Mouse (Mus musculus): ENCODE measurements around the gene Celsr2.
A peak's percentile ranks its signal among the peaks of the same experiment; 100 is the strongest.

Gene Celsr2

DNA sequence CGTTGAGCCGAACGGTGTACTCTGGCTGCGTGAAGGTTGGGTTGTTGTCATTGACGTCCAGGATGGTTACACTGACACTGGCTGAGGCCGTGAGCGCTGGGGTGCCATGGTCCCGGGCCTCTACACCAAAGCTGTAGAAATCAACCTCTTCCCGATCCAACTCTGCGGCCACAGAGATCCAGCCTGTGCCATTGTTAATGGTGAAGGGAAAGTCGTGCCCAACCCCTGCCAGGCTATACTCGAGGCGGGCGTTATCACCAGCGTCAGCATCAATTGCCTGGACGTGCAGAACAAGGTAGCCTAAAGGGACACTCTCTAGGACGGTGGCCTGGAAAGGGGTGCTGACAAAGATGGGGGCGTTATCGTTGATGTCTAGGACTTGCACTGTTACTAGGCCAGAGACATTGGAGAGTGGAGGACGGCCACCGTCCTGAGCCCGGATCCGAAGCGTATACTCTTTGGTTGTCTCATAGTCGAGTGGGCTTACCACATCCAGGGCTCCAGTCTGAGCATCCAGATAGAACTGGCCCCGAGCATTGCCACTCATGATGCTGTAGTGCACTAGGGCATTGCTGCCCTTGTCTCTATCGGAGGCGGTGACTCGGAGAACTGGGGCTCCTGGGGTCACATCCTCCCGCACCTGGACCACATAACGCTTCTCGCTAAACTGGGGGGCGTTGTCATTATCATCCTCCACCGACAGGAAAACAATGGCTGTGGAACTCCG is 1.6 kb downstream of the Celsr2 start:
- no peak for DNase-seq (ENCODE audit: low spot score in 2 of 2)

DNA sequence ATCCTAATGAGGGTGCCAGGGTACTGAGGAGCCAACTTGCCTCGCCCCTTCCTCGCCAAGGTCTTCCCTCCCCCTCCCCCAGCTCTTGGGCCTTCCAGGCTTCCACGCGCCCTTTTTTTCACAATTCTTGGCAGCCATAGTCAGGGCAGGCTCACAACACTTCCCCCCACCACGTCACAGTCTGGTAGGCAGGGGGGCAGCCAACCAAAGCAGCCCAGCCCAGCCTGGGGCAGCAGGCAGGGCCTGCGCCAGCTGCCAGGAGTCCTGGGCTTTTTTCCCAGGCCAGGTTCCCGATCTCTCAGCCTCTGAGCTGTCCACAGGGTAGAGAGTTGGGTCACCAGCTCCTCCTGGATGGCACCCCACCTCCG is 3.6 kb downstream of the Celsr2 start:
- DNase-seq (ENCODE audit: low spot score in 2 of 2): no peak

DNA sequence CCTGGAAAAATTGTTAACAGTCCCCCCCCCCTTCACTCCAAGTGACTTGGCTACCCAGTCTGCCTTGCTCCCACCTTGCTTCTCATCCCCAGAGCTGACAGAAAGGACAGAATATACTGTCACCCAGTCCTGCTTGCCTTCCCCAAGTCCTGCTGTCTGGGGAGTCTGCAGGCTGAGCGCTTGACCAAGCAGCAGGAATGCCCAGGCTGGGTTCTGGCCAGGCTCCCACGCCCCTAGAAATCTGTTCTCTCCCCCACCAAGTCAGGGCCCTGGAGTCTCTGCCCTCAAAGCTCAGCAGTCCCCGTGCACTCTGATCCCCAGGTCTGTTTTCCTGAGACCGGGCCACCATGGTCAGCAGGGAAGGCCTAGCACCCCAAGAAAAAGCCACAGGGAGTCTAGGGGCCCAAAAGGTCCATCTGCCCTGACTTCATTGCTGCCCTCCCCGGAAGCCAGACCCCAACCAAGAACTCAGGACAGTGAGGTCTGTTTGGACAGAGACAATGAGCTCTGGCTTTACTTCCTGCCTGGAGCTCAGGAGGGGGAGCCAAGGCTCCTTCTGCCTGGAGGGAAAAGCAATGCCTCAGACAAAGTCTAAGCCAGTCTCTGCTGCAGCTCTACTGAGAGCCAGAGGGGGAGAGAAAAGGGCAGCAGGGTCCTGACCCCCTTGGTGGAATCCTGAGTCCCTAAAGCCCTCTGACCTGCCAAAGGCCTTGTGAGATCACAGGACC is 4.2 kb downstream of the Celsr2 start:
- DNase-seq (ENCODE audit: low spot score in 2 of 2): no peak

DNA sequence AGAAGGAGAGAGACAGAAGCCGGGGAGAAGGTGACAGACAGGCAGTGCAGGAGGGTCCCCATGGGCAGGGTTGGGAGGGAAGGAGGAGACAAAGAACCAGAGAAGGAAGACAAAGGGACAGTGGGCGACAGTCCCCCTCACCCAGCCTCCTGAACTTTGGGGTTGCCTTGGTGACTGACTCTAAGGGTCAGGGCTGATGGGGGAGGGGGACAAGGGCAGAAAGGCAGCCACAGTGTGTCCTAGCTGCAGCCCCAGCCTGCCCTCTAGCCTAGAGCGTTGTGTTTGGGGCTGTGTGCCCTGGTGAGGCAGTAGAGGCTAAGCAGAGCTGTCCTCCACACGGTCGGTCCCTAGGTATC is 5.0 kb downstream of the Celsr2 start:
- no peak for DNase-seq (ENCODE audit: low spot score in 2 of 2)

DNA sequence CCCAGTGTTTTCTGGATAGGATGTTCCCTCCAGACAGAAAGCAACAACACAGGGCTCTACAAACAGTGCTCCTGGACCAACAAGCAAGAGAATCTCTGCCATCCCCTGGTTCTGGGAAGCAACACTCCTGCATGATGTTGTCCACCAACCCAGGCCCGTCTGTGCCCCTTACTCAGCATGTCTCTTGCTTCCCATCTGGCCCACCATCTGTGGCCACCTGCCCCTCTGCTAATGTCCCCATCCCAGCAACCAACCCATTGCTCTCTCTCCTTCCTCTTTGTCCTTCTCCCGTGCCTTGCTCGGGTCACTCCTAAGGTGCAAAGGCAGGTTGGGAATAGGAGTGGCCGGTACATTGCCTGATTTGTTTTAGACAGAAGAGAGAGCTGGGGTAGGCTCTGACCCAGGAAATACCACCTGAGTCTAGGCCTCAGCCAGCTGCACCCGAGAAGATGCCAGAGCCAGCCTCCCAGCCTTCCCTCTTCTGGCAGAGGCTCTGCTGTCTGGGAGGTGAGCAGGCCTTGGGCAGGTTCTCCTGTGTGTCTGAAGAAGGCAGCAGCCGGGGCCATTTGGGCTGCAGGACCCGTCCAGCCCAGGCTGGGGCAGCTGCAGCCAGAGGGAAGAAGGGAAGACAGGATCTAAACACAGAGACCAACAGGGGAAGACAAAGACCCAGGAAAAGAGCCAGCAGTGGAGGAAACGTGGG is 5.5 kb downstream of the Celsr2 start:
- no peak for DNase-seq (ENCODE audit: low spot score in 2 of 2)

DNA sequence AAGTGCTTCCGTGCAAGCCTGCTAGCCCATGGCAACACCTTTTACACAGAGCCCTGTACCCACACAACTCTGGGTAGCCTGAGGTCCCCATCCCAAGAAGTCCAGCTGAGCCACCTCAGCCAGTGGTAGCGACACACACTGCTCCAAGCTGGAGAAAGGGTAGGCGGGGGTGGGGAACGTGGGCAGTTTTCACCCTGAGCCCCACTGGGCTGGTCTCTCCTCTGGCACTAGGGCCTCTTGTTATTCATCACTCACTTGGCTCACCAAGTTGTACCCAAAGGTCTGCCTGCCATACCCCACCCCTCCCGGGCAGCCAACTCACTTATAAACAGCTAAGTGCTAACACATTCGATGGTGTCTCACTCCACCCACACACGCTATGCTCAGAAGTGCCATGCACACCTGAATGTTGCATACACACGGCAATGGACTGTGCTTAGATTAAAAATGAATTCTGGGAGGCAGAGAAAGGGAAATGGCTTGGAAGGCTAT is 6.8 kb downstream of the Celsr2 start:
- no peak for DNase-seq (ENCODE audit: low spot score in 2 of 2)

DNA sequence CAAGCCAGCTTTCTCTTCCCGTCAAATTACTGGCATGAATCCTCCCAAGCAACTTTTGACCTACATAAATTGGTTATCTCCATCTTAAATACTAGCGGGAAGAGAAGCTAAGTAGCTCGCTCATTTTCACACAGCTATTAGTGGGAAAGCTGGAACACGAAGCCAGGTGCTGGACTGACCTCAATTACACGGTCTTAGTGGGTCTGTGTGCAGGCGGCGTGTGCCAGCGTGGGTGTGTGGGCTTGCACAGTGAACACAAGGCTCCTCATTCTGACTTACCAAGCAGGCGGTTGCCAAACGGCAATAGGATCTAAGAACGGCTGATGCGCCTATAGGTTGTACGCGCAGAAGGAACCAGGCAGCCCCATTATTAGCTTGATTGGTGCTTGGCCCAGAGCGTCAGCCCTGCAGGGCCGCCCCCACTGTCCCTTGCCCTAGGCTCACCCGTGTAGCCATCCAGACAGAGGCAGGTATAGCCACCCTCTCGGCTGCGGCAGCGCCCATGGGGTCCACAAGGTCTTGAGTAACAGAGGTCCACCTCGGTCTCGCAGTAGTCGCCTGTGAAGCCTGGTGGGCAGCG is 9.0 kb downstream of the Celsr2 start:
- no peak for DNase-seq (ENCODE audit: low spot score in 2 of 2)

DNA sequence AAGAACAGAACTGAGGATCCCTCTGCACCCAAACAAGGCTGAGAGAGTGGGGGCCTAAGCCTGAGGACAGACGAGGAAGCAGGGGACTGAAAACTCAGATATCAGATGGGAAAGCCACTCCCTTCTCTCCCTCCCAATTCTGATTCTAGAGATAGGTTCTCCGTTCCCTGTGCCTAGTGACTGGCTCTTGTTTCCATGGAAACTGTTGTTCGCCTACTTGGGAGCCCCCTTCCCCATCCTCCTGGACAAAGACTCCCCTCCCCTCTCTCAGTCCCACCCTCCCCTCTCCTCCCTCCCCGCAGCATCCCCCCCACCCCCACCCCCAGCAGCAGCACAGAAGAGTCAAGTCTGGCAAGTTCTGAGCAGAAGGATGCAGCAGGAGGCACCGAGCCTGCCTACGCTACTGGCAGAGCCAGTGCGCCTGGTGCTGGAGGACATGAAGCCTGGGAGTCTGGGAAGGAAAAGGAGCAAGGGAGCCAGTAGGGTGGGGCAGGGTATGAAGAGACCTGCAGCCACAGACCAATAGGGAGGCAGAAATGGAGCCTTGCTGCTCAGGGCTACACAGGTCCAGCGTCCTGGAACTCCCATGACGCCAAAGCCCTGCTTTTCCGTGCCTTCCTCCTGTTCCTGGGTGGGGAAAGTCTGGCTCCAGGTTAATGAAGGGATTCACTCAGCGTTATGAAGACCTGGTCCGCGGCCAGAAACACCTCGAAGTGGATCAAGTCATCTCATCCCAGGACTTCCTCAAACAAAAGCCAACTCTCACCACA is 9.6 kb downstream of the Celsr2 start:
- no peak for DNase-seq (ENCODE audit: low spot score in 2 of 2)

DNA sequence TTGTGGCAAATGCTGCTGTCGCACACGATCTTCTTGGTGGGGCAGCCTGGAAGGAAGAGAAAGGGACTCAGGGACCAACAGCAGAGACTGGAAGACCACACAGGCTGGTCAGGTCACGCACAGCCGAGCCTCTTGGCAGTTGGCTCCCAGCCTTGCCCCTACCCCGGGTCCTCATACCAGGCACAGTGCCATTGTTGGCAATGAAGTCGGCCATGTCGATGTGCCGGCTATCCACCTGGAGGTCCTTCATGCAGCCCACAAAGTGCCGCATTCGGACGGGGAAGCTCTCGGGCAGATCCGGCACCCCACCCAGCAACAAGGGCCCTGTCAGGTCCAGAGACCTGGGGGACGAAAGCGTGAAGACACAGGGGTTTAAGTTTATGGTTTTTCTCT is 12.8 kb downstream of the Celsr2 start:
- no peak for DNase-seq (ENCODE audit: low spot score in 2 of 2)

DNA sequence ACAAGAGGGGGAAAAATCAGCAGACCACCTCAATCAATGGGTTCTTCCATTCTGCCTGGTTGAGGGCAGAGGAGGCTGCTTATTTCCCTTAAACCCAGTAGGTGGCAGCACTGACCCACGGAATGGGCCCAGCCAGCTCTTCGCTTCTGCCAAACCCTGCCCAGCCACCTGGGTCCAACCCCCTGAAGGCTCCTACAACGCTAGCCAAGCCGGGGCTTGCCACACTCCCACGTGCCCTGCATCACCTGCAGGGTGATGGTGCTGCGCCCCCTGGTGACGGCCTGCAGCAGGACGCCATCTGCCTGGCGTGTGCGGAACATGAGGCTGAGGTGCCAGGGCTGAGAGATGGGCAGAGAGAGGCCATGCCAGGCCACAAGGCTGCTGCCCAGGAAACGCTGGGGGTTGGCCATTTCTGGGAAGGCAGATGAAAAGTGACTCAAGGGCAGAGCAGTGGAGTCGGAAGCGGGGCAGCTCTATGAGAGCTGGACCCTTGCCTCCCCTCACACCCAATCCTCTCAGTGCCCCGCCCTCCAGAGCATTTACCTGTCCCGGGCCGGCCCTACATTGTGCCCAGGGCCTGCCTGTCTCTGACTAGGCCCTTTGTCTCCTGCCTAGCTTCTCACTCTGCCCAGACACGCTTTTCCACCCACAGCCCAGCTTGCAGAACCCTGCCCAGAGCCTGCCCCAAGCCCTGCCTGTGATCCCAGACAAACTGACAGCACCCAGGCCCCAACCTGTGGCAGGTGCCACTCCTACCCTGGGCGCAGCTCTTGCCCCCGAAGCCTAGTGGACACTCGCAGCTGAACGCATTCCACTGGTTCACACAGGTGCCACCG is 13.4 kb downstream of the Celsr2 start:
- DNase-seq (ENCODE audit: low spot score in 2 of 2): peak; percentile 84 to 91

DNA sequence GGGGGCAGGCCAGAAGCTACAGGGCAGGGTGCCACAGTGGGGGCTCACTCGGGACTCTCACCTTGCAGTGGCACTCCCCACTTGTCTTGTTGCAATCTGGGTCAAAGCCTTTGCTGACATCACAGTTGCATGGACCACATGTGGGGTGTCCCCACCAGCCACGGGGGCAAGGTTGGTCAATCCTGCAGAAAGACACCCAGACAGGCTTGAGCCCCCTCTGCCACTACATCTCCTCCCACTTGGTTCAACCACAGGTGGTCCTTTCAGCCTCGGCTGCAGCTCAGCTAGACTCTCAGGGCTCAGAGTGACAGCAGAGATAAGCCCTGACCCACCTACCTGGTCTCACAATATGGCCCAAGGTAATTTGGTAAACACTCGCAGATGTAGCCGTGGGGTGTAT is 14.9 kb downstream of the Celsr2 start:
- no peak for DNase-seq (ENCODE audit: low spot score in 2 of 2)

DNA sequence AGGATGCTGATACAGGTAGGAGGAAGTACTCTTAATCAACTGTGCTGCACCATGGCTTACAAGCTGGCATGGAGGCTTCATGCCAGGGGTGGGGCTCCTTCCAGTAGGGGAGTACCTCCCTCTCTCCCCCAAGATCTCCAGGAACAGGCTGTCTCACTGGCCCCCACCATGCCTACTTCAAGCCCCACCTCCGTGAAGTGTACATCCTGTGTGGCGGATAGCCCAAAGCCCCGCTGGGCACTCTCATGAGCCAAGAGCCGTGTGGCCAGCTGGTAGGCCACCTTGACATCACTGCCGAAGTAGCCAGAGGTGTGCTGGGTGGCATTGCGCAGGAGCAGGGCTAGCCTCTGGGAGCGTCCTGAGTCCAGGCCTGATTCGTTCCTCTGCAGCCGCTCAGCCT is 17.1 kb downstream of the Celsr2 start:
- no peak for DNase-seq (ENCODE audit: low spot score in 2 of 2)

DNA sequence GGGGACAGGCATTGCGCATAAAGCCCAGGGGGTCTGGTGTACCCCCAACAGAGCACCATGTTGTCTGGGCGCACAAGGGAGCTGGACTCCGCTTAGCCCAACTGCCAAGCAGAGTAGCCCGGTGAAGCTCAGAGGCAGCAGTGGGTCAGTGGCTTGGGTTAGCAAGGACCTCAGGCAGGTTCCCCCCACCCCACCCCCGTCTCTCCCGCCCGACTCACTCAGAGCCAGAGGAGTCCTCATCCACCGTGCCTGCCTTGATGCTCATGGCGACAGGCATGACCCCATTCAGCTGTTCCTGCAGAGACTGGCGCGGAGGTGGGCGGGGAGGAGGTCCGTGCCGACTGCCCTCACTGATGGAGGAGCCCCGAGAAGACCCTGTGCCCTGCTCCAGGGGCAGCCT is 22.6 kb downstream of the Celsr2 start:
- no peak for DNase-seq (ENCODE audit: low spot score in 2 of 2)

DNA sequence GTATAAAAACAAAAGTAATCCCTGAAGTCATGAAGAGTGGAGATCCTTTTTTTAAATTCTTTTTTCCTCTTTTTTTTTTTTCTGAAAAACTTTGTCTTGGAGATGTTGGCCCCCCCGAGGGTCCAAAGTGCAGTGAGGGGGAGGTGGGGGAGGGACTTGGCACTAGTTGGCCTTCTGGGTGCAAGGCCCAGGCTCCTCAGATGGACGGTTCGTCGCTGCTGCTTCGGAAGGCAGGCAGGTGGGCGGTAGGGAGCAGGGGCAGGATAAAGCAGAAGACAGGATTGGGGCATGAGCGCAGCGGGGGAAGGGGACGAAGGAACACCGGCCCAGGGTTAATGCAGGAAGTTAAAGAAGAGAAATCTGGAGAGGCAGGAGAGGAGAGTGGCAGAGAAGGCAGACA is 23.1 kb downstream of the Celsr2 start:
- no peak for DNase-seq (ENCODE audit: low spot score in 2 of 2)

DNA sequence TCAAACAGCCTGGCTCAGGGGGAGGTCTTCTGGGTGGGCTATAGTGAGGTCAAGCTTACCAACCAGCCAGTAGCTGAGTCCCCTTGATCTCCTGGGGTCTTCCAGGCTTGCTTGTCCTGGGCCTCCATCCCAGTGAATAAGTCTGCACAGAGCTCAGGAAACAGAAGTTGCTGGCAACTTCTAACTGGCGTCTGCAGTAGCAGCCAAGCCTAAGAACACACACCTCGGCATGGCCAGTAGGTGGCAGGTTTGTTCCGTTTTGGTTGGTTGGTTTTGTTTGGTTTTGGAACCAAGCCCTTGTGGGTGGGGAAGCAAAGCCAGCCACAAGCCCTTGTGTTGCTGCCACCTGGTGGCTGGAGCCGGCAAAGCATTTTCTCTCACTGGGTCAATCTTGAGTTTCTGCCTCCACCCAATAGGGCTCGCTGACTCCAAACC is 26.2 kb downstream of the Celsr2 start:
- DNase-seq (ENCODE audit: low spot score in 2 of 2): peak; percentile 90 to 96

DNA sequence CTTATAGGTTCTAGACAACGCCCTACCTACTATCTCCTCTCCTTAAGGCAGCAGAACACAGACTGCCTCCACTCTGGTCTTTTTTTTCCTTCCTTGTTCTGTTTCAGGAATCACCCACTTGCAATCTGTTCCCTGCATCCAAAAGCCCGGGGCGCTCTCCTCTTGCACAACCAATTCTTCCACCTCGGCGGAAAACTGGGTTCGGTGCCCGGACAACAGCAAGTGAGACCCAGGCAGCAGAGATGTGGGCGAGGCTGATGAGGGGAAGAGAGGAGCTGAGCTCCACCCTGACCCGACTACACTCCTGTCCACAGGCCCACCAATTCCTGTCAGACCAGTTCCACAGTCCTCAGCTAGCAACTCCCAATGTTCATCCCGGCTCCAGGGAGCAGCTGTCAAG is 29.2 kb downstream of the Celsr2 start:
- DNase-seq (ENCODE audit: low spot score in 2 of 2): no peak

DNA sequence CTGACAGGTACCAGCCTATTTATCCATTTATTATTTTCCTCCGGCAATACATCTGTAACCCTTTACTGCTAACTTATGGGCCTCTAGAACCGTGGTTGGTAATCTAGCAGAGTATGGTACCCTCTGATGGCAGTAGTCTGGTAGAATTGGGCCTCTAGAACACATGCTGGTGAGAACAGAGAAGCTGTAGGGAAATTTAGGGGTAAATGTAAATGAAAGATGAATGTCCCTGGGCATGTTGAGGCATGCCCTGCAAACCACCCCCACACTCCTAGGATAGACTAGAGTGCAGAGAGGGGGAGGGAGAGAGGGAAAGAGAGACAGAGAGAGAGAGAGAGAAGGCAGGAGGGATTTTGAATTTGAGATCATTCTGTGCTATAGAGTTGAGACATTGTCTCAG is 30.9 kb downstream of the Celsr2 start:
- no peak for DNase-seq (ENCODE audit: low spot score in 2 of 2)

DNA sequence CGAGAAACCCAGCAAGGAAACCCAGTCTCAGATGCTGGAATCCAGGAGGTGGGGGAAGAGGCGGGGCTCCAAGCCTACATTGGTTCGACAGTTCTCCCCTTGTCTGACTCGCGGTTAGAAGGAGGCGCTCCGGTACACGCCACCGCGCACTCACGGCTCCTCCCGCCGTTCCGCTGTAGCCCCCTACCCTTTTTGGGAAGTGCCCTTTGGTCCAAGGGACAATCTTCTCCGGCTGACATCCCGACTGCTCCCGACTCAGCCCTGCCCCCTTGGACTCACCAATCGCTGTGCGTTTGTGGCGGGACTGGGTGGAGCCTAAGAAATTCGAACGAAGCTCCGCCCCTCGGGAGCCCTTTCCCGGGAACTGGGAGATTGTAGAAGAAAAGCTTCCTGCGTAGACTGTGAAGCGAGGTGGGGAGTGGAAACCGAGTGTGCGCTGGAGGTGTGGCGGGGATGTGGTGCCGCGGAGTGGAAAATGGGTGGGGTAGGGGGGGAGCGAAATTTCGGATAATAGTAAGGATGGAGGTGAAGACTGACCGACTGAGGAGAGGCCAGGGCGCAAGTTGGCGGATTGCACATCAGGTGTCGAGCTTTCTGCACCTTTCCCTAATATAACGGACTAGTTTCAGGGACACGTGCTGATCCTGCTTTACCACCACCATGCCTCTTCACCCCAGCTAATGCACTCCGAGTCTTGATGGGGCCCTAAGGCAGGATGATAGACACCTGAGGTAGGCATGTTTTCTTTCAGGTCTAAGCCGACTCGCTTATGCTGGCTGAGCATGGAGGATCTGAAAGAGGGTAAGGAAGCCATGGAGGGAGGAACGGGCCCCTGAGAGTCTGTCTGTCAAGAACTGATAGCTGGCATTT is 31.6 kb downstream of the Celsr2 start, which contains the start of gene Psrc1:
Gene Psrc1, plus strand, starts transcription at position 355 of the 870 bp plus-strand sequence.
- peak; percentile 78 to 90 for DNase-seq (ENCODE audit: low spot score in 2 of 2)

Data from urinary bladder, postnatal 4 days (tissue).